Mouse (Mus musculus): ENCODE data around the gene 4930507D05Rik. TPM values are rescaled to one million over a fixed set of nuclear protein-coding genes. Genes with fewer than 3 reads are reported as not detected.

Gene 4930507D05Rik
- total RNA-seq (2023), result 1 to 10 TPM in 1 of 2 experiments, not detected in 1; 1.5 TPM

GRCm38 (mm10) chr10:62449364-62450279 lies at the start of gene 4930507D05Rik, which contains the start of gene Supv3l1:
TSS of gene 4930507D05Rik (plus strand) at chr10:62449489.
TSS of gene Supv3l1 (minus strand) at chr10:62449738.

DNA sequence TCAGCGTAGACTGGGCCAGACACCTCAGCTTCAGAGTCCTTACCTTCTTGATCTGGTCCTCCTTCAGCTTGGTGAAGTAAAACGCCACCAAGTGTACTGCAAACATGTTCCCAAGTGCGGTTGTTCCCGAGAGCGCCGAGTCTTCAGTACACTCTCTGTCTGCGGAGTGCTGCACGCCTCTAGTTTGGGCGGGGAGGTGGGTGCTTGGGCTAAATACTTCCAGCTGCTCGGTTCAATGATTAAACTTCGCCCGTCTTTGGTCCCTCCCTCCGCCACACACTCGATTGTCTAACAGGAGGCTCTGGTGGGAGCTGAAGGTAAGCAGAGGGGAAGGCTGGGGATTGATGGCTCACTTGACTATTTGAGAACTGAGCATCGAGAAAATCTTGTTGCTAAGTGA lies 27.0 kb upstream of the 4930507D05Rik start, which contains the start of gene Hkdc1:
Gene Hkdc1, minus strand, starts transcription at position 237 of the 400 bp plus-strand sequence.

DNA sequence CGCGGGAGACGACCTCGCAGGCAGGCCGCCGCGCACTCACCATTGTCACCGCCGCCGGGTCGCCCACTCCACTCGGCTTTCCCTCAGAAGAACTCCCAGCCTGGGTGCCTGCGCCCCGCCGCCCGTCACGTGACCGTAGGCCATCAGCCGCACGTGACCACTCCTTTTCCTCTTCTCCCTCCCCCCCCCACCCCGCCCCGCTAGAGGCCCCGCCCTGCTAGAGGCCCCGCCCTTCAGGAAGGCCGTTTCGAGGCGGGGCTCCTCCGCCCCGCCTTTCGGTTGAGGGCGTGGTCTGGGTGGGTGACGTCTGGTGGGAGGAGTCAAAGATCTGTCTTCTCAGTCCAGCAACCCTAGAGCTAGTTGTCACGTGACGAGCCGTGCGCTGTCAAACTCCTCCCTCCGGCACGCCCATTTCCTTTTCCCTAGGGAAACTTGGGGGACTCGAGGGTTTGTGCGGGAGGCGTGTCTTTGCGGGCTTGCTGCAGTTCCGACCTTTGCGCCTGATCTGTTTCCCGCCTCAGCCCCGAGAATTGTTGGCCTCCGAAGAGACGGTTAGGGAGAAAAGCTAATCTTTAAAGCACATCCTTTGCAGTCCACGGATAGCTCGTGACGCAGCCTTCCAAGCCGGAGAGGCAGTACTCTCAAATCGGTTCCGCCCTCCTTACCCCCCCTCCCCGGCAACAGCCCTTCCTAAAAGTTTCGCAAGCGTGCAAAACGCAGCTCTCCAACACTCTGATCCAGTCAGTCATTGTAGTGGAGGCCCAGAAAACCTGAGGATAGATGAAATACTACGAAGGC lies 37.5 kb downstream of the 4930507D05Rik start, which contains the start of gene Vps26a:
Gene Vps26a, minus strand, starts transcription at position 188 of the 798 bp plus-strand sequence.

Other genes with a start within 250 kb of the 4930507D05Rik start
- gene Tspan15, start 218.2 kb upstream of the 4930507D05Rik start, total RNA-seq (2023), result 1 to 10 TPM; 1.5 to 3.3 TPM
- not detected for gene Tacr2, start 197.1 kb upstream of the 4930507D05Rik start, total RNA-seq (2023)
- 10 to 100 TPM; 76.7 to 83.6 TPM for gene Hk1, start 69.6 kb upstream of the 4930507D05Rik start, total RNA-seq (2023)
- gene Hkdc1, start 27.0 kb upstream of the 4930507D05Rik start, total RNA-seq (2023), result not detected
- gene Supv3l1, start 249 bp downstream of the 4930507D05Rik start, total RNA-seq (2023), result 10 to 100 TPM; 22.1 to 28.4 TPM
- 10 to 100 TPM; 25.5 to 28.5 TPM for gene Vps26a, start 37.3 kb downstream of the 4930507D05Rik start, total RNA-seq (2023)
- 100 to 1,000 TPM; 358 to 378 TPM for gene Srgn, start 78.0 kb downstream of the 4930507D05Rik start, total RNA-seq (2023)
- gene Kif1bp, start 129.0 kb downstream of the 4930507D05Rik start, total RNA-seq (2023), result 10 to 100 TPM; 16.8 to 19.9 TPM
- gene Ddx21, start 152.8 kb downstream of the 4930507D05Rik start, total RNA-seq (2023), result 100 to 1,000 TPM; 145 to 150 TPM
- gene Ddx50, start 201.7 kb downstream of the 4930507D05Rik start, total RNA-seq (2023), result 100 to 1,000 TPM; 127 to 151 TPM